Mouse (Mus musculus): Measurements from ENCODE around the gene Myh7b. TPM values are rescaled to one million over a fixed set of nuclear protein-coding genes. Genes with fewer than 3 reads are reported as not detected.

Gene Myh7b
- total and polyA plus RNA-seq, 3 experiments = 2.2 to 5.9 TPM; not detected in 1

GRCm38 (mm10) chr2:155629231-155629661, 18.2 kb downstream of the Myh7b start:
- Histone ChIP-seq H3K4me1 (ENCODE audit: control insufficient read depth in 1 of 2, insufficient read depth in 2 of 2, low read length in 2 of 2) (peaks cover 0 to 3% of the 10 kb centered on the region in 2 experiments; a peak in 2 of 4 replicates), H3K36me3 (ENCODE audit: control insufficient read depth in 1 of 2, insufficient read depth in 2 of 2, low read length in 2 of 2) (peaks cover 0 to 3% of the 10 kb centered on the region in 2 experiments; a peak in 2 of 4 replicates), H3K9me3 (replicated peaks; ENCODE audit: insufficient read depth, low read length) (no peaks in the 10 kb centered on the region), H3K27me3 (ENCODE audit: control insufficient read depth in 1 of 2, insufficient read depth in 2 of 2, low read length in 2 of 2) (no peaks in the 10 kb centered on the region), H3K27ac (ENCODE audit: control insufficient read depth, low read depth, low read length) (no peak overlapping the region), H3K4me3 (ENCODE audit: control insufficient read depth in 1 of 2, insufficient read depth in 1 of 2, low read depth in 2 of 2, low read length in 2 of 2) (peak overlapping the region; percentile 61 to 62), H3K9ac (ENCODE audit: control insufficient read depth, low read depth, low read length, poor library complexity, severe bottlenecking) (peak overlapping the region; percentile 66), H3K79me2 (ENCODE audit: control insufficient read depth, insufficient read depth, low read length, poor library complexity) (no peaks in the 10 kb centered on the region; the same call in 1 of the 2 replicates)
- TF ChIP-seq CTCF (IDR thresholded peaks at IDR 0.05 in 2 of 3, conservative IDR thresholded peaks at IDR 0.05 in 1 of 3; ENCODE audit: control insufficient read depth in 1 of 3, insufficient read depth in 1 of 3, low read depth in 2 of 3, low read length in 3 of 3, poor library complexity in 1 of 3, severe bottlenecking in 1 of 3) = no peak
- no peak for TF ChIP-seq USF1 (IDR thresholded peaks at IDR 0.05; ENCODE audit: low read depth, low read length)
- TF ChIP-seq NRF1 (IDR thresholded peaks at IDR 0.05; ENCODE audit: insufficient read depth, low read depth, low read length, poor library complexity, severe bottlenecking) = peak; percentile 5; the same call in 1 of the 2 replicates
- no peak for TF ChIP-seq MAZ (IDR thresholded peaks at IDR 0.05; ENCODE audit: low read depth, low read length)
- peak; percentile 39; the same call in 1 of the 2 replicates for TF ChIP-seq NELFE (IDR thresholded peaks at IDR 0.05; ENCODE audit: low read depth, low read length)
- no peak for TF ChIP-seq MEF2A (IDR thresholded peaks at IDR 0.05; ENCODE audit: extremely low read depth, insufficient replicate concordance, low read depth, low read length, poor library complexity, severe bottlenecking)
- TF ChIP-seq BHLHE40 (IDR thresholded peaks at IDR 0.05; ENCODE audit: borderline replicate concordance, low read depth, low read length) = no peak
- TF ChIP-seq MXI1 (IDR thresholded peaks at IDR 0.05; ENCODE audit: low read depth, low read length) = no peak
- TF ChIP-seq POLR2A (IDR thresholded peaks at IDR 0.05; ENCODE audit: control insufficient read depth in 1 of 2, insufficient read depth in 1 of 2, low read depth in 1 of 2, low read length in 2 of 2, poor library complexity in 1 of 2) = peak; percentile 56 to 57; a peak in 3 of 4 replicates
- TF ChIP-seq SIN3A (IDR thresholded peaks at IDR 0.05; ENCODE audit: low read length) = peak; percentile 32; the same call in 1 of the 2 replicates
- TF ChIP-seq GATA1 (IDR thresholded peaks at IDR 0.05; ENCODE audit: low read depth, low read length) = no peak
- TF ChIP-seq CHD2 (IDR thresholded peaks at IDR 0.05; ENCODE audit: low read length) = no peak
- peak; percentile 68 for TF ChIP-seq MAX (IDR thresholded peaks at IDR 0.05; ENCODE audit: low read length)
- no peak for TF ChIP-seq GABPA (IDR thresholded peaks at IDR 0.05; ENCODE audit: low read depth, low read length)
- no peak for TF ChIP-seq TAL1 (IDR thresholded peaks at IDR 0.05; ENCODE audit: low read length)
- no peak for TF ChIP-seq ELF1 (IDR thresholded peaks at IDR 0.05; ENCODE audit: low read depth, low read length)
- peak; percentile 69 for DNase-seq (ENCODE audit: low read depth, low spot score)

GRCm38 (mm10) chr2:155630153-155630552, 19.1 kb downstream of the Myh7b start:
- no peak overlapping the region for H3K9ac ChIP-seq (ENCODE audit: control insufficient read depth, low read depth, low read length, poor library complexity, severe bottlenecking)
- no peaks in the 10 kb centered on the region; a peak in 1 of 4 replicates for H3K36me3 ChIP-seq (ENCODE audit: control insufficient read depth in 1 of 2, insufficient read depth in 2 of 2, low read length in 2 of 2)
- TF ChIP-seq POLR2AphosphoS5 (IDR thresholded peaks at IDR 0.05; ENCODE audit: borderline replicate concordance, low read depth, low read length) = no peak
- no peak for TF ChIP-seq NELFE (IDR thresholded peaks at IDR 0.05; ENCODE audit: low read depth, low read length)
- TF ChIP-seq TCF12 (IDR thresholded peaks at IDR 0.05; ENCODE audit: low read depth, low read length) = no peak
- no peak for TF ChIP-seq USF1 (IDR thresholded peaks at IDR 0.05; ENCODE audit: low read depth, low read length)
- TF ChIP-seq BHLHE40 (IDR thresholded peaks at IDR 0.05; ENCODE audit: borderline replicate concordance, low read depth, low read length) = no peak
- no peak for TF ChIP-seq POLR2A (IDR thresholded peaks at IDR 0.05; ENCODE audit: control insufficient read depth in 1 of 2, insufficient read depth in 1 of 2, low read depth in 1 of 2, low read length in 2 of 2, poor library complexity in 1 of 2)
- TF ChIP-seq ZC3H11A (IDR thresholded peaks at IDR 0.05; ENCODE audit: low read depth, low read length) = no peak
- no peak for TF ChIP-seq RAD21 (IDR thresholded peaks at IDR 0.05; ENCODE audit: low read depth, low read length)

More at GRCm38 (mm10) chr2:155630153-155630552, 19.1 kb downstream of the Myh7b start:
- H3K4me3 ChIP-seq (ENCODE audit: control insufficient read depth in 1 of 2, insufficient read depth in 1 of 2, low read depth in 2 of 2, low read length in 2 of 2) = no peak overlapping the region
- H3K4me1 ChIP-seq (ENCODE audit: control insufficient read depth in 1 of 2, insufficient read depth in 2 of 2, low read length in 2 of 2) = no peaks in the 10 kb centered on the region
- H3K27ac ChIP-seq (ENCODE audit: control insufficient read depth, low read depth, low read length) = no peak overlapping the region
- H3K79me2 ChIP-seq (ENCODE audit: control insufficient read depth, insufficient read depth, low read length, poor library complexity) = no peaks in the 10 kb centered on the region; the same call in 1 of the 2 replicates
- no peaks in the 10 kb centered on the region for H3K9me3 ChIP-seq (replicated peaks; ENCODE audit: insufficient read depth, low read length)
- no peaks in the 10 kb centered on the region for H3K27me3 ChIP-seq (ENCODE audit: control insufficient read depth in 1 of 2, insufficient read depth in 2 of 2, low read length in 2 of 2)
- no peak for DNase-seq (ENCODE audit: low read depth, low spot score)
